Mouse (Mus musculus): Measurements from ENCODE around the gene Cga. TPM values are rescaled to one million over a fixed set of nuclear protein-coding genes. Genes with fewer than 3 reads are reported as not detected.
"Not testable (repeated sequence)": the region's sequence is repeated elsewhere in the genome, so short reads cannot be mapped to it uniquely, and the experiment has no call there.

The Cga gene
- polyA plus RNA-seq, 1 experiment from 2014 or later, result not detected

DNA sequence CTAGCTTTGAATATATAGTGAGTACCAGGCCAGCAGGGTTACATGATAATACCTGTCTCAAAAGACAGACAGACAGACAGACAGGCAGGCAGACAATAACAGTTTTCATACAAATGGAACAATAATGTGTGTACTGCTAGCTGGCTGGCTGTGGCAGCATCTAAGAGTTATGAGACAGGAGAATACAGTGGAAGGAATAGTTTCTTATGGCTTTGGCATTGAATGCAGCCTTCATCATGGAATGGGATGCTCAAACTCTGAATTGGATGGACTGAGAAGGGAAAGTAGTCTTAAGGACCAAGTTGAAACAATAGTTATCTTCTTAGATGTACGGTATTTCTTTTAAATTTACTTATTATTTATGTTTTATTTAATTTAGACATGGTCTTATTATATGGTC lies 5.7 kb downstream of the Cga start:
- H3K4me3 ChIP-seq (replicated peaks), result no peak overlapping the region
- no peak for ATAC-seq (ENCODE audit: insufficient read depth, low FRiP score, low read depth)
- H3K27me3 ChIP-seq (replicated peaks), result no peaks in the 10 kb centered on the region
- H3K4me1 ChIP-seq, result no peaks in the 10 kb centered on the region
- H3K9ac ChIP-seq, result no peak overlapping the region
- no peaks in the 10 kb centered on the region for H3K9me3 ChIP-seq
- no peak overlapping the region for H3K27ac ChIP-seq
- H3K4me2 ChIP-seq, result no peak overlapping the region
- H3K36me3 ChIP-seq, result no peaks in the 10 kb centered on the region
- 86% methylated on average over 1 of the region's 1 CpGs for WGBS

DNA sequence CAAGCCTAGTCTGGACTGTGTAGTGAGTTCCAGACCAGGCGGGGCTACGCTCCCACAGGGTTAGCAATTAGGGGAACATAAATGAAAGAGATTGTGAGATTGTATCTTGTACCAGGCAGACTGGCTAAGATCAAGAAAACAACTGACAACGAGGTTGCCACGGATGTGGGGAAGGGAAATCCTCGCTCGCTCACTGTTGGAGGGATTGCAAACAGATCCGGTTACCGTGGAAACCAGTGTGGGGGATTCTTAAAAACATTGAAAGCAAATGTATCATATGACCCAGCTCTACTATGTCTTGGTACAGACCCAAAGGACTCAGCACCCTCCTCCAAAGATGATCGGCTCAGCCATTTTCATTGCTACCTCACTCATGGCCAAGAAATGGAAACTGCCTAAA lies 6.6 kb downstream of the Cga start:
- Histone ChIP-seq H3K9ac (no peak overlapping the region), H3K4me3 (replicated peaks) (no peak overlapping the region), H3K27ac (no peak overlapping the region), H3K36me3 (no peaks in the 10 kb centered on the region), H3K27me3 (replicated peaks) (no peaks in the 10 kb centered on the region), H3K9me3 (no peaks in the 10 kb centered on the region), H3K4me1 (no peaks in the 10 kb centered on the region), H3K4me2 (no peak overlapping the region)
- no peak for ATAC-seq (ENCODE audit: insufficient read depth, low FRiP score, low read depth)
- 48% methylated on average over 9 of the region's 9 CpGs for WGBS

DNA sequence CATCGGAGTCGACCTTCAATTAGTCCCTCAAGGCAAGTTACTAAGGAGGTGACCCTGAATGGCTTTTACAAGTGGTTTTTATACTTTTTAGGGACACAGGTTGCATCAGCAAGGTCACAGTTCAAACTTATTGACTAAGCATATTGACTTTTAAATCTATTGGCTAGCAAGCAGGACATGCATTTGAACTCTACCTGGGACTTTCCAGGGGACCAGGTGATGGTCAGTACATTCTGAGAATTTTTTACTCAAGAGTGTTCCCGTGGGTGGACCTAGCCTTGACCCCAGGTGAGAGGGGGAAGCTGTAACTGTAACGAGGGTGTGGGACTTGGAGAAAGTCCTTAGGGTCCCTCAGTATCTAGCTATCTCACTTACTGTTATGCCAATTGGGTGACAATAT lies 7.6 kb downstream of the Cga start:
- H3K36me3 ChIP-seq, result no peaks in the 10 kb centered on the region
- H3K4me3 ChIP-seq (replicated peaks), result no peak overlapping the region
- no peaks in the 10 kb centered on the region for H3K9me3 ChIP-seq
- H3K4me2 ChIP-seq, result no peak overlapping the region
- H3K4me1 ChIP-seq, result no peaks in the 10 kb centered on the region
- 68% methylated on average over 4 of the region's 4 CpGs for WGBS
- H3K27me3 ChIP-seq (replicated peaks), result no peaks in the 10 kb centered on the region
- ATAC-seq (ENCODE audit: insufficient read depth, low FRiP score, low read depth), result no peak
- no peak overlapping the region for H3K9ac ChIP-seq
- H3K27ac ChIP-seq, result no peak overlapping the region

DNA sequence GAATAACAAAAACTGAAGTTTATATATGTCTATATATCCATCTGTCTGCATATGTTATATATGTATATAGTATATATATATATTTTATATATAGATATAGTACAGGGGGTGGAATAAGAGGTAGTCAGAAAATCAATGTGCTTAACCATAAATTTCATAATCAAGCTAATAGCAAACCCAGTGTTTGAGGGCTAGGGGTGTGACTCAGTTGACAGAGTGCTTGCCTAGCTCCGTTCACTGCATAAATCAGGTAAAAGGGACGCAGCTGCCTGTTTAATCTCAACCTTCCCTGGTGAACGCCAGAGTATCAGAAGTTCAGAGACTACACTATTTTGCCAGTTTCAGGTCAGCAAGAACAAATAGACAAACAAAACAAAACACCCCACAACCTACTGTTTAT lies 8.0 kb downstream of the Cga start:
- not testable (repeated sequence) for H3K4me2 ChIP-seq

DNA sequence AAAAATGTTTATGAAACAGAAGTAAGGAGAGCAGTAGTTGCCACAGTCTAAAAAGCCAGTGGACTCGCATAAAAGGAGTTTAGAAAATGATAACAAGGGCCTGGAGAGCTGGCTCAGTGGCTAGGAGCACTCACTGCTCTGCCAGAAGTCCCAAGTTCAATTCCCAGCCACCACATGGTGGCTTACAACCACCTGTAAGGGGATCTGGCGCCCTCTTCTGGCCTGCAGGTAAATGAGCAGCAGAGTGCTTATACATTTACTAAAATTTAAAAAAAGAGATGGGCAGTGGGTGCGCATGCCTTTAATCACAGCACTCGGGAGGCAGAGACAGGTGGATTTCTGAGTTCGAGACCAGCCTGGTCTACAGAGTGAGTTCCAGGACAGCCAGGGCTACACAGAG lies 11.8 kb downstream of the Cga start:
- H3K9ac ChIP-seq, result no peak overlapping the region
- H3K4me1 ChIP-seq, result no peaks in the 10 kb centered on the region
- WGBS, result 68% methylated on average over 5 of the region's 5 CpGs
- no peak overlapping the region for H3K4me2 ChIP-seq
- no peaks in the 10 kb centered on the region for H3K36me3 ChIP-seq
- ATAC-seq (ENCODE audit: insufficient read depth, low FRiP score, low read depth), result no peak
- H3K27ac ChIP-seq, result no peak overlapping the region
- no peak overlapping the region for H3K4me3 ChIP-seq (replicated peaks)
- no peaks in the 10 kb centered on the region for H3K27me3 ChIP-seq (replicated peaks)
- no peaks in the 10 kb centered on the region for H3K9me3 ChIP-seq

More for the DNA sequence above, 8.0 kb downstream of the Cga start:
- not testable (repeated sequence) for H3K9ac ChIP-seq; H3K27ac ChIP-seq; H3K4me1 ChIP-seq; H3K9me3 ChIP-seq; ATAC-seq (ENCODE audit: insufficient read depth, low FRiP score, low read depth); H3K36me3 ChIP-seq; H3K27me3 ChIP-seq (replicated peaks); H3K4me3 ChIP-seq (replicated peaks)
- whole genome bisulfite sequencing, result 49% methylated on average over 3 of the region's 3 CpGs

- no peaks in the 10 kb centered on the region for H3K9me3 ChIP-seq
- WGBS, result 70% methylated on average over 4 of the region's 4 CpGs
- no peak overlapping the region for H3K4me2 ChIP-seq
- ATAC-seq (ENCODE audit: insufficient read depth, low FRiP score, low read depth), result no peak
- no peak overlapping the region for H3K9ac ChIP-seq
- H3K4me3 ChIP-seq (replicated peaks), result no peak overlapping the region
- no peaks in the 10 kb centered on the region for H3K36me3 ChIP-seq
- no peaks in the 10 kb centered on the region for H3K27me3 ChIP-seq (replicated peaks)
- no peaks in the 10 kb centered on the region for H3K4me1 ChIP-seq
- H3K27ac ChIP-seq, result no peak overlapping the region
Observed at GRCm38 (mm10) chr4:34906151-34906550, 12.6 kb downstream of the Cga start.

GRCm38 (mm10) chr4:34907026-34907425 lies 13.4 kb downstream of the Cga start:
- Histone ChIP-seq H3K9ac (no peak overlapping the region), H3K4me3 (replicated peaks) (no peak overlapping the region), H3K4me1 (no peaks in the 10 kb centered on the region), H3K9me3 (no peaks in the 10 kb centered on the region), H3K27me3 (replicated peaks) (no peaks in the 10 kb centered on the region), H3K4me2 (peak overlapping the region; percentile 22), H3K36me3 (no peaks in the 10 kb centered on the region), H3K27ac (no peak overlapping the region)
- 30% methylated on average over 14 of the region's 14 CpGs for WGBS
- peak; percentile 22; the same call in 1 of the 2 replicates for ATAC-seq (ENCODE audit: insufficient read depth, low FRiP score, low read depth)

- ATAC-seq (ENCODE audit: insufficient read depth, low FRiP score, low read depth), result peak; percentile 31; the same call in 1 of the 2 replicates
- 52% methylated on average over 7 of the region's 7 CpGs for WGBS
- no peaks in the 10 kb centered on the region for H3K4me1 ChIP-seq
- H3K9ac ChIP-seq, result no peak overlapping the region
- H3K4me2 ChIP-seq, result no peak overlapping the region
- no peaks in the 10 kb centered on the region for H3K27me3 ChIP-seq (replicated peaks)
- H3K27ac ChIP-seq, result no peak overlapping the region
- no peaks in the 10 kb centered on the region for H3K36me3 ChIP-seq
- H3K9me3 ChIP-seq, result no peaks in the 10 kb centered on the region
- no peak overlapping the region for H3K4me3 ChIP-seq (replicated peaks)
Observed at GRCm38 (mm10) chr4:34908127-34908526, 14.5 kb downstream of the Cga start.

- no peak overlapping the region for H3K27ac ChIP-seq
- H3K9ac ChIP-seq, result no peak overlapping the region
- WGBS, result 70% methylated on average over 3 of the region's 3 CpGs
- H3K36me3 ChIP-seq, result no peaks in the 10 kb centered on the region
- ATAC-seq (ENCODE audit: insufficient read depth, low FRiP score, low read depth), result no peak
- no peak overlapping the region for H3K4me2 ChIP-seq
- H3K27me3 ChIP-seq (replicated peaks), result no peaks in the 10 kb centered on the region
- H3K9me3 ChIP-seq, result no peaks in the 10 kb centered on the region
- H3K4me1 ChIP-seq, result no peaks in the 10 kb centered on the region
- H3K4me3 ChIP-seq (replicated peaks), result no peak overlapping the region
Observed at GRCm38 (mm10) chr4:34911401-34911800, 17.8 kb downstream of the Cga start.

- ATAC-seq (ENCODE audit: insufficient read depth, low FRiP score, low read depth), result no peak
- WGBS, result 77% methylated on average over 3 of the region's 3 CpGs
- H3K9ac ChIP-seq, result no peak overlapping the region
Observed at GRCm38 (mm10) chr4:34912171-34912570, 18.6 kb downstream of the Cga start.

GRCm38 (mm10) chr4:34917400-34917799 lies 23.8 kb downstream of the Cga start:
- Histone ChIP-seq H3K9ac (no peak overlapping the region), H3K36me3 (no peaks in the 10 kb centered on the region), H3K27me3 (replicated peaks) (no peaks in the 10 kb centered on the region), H3K27ac (no peak overlapping the region), H3K4me3 (replicated peaks) (no peak overlapping the region), H3K9me3 (no peaks in the 10 kb centered on the region), H3K4me1 (no peaks in the 10 kb centered on the region), H3K4me2 (no peak overlapping the region)
- WGBS, result 69% methylated on average over 7 of the region's 7 CpGs
- no peak for ATAC-seq (ENCODE audit: insufficient read depth, low FRiP score, low read depth)

More at GRCm38 (mm10) chr4:34912171-34912570, 18.6 kb downstream of the Cga start:
- Histone ChIP-seq H3K4me1 (no peaks in the 10 kb centered on the region), H3K4me2 (no peak overlapping the region), H3K4me3 (replicated peaks) (no peak overlapping the region), H3K36me3 (no peaks in the 10 kb centered on the region), H3K27ac (no peak overlapping the region), H3K9me3 (no peaks in the 10 kb centered on the region), H3K27me3 (replicated peaks) (no peaks in the 10 kb centered on the region)

GRCm38 (mm10) chr4:34922177-34922870 lies 28.7 kb downstream of the Cga start:
- ATAC-seq (ENCODE audit: insufficient read depth, low FRiP score, low read depth), result no peak
- H3K9ac ChIP-seq, result no peak overlapping the region
- 67% methylated on average over 6 of the region's 6 CpGs for WGBS
- no peak overlapping the region for H3K4me3 ChIP-seq (replicated peaks)
- no peaks in the 10 kb centered on the region for H3K4me1 ChIP-seq
- H3K36me3 ChIP-seq, result no peaks in the 10 kb centered on the region
- H3K27me3 ChIP-seq (replicated peaks), result no peaks in the 10 kb centered on the region
- no peak overlapping the region for H3K4me2 ChIP-seq
- H3K27ac ChIP-seq, result no peak overlapping the region
- H3K9me3 ChIP-seq, result no peaks in the 10 kb centered on the region

GRCm38 (mm10) chr4:34928386-34928785 lies 34.8 kb downstream of the Cga start:
- 74% methylated on average over 7 of the region's 7 CpGs for WGBS
- H3K4me3 ChIP-seq (replicated peaks); H3K4me1 ChIP-seq; H3K9ac ChIP-seq; ATAC-seq (ENCODE audit: insufficient read depth, low FRiP score, low read depth); H3K27me3 ChIP-seq (replicated peaks); H3K4me2 ChIP-seq; H3K9me3 ChIP-seq; H3K27ac ChIP-seq; H3K36me3 ChIP-seq: not testable (repeated sequence)

All from stomach, embryonic 15.5 days (tissue).